In the genomic region with DNA sequence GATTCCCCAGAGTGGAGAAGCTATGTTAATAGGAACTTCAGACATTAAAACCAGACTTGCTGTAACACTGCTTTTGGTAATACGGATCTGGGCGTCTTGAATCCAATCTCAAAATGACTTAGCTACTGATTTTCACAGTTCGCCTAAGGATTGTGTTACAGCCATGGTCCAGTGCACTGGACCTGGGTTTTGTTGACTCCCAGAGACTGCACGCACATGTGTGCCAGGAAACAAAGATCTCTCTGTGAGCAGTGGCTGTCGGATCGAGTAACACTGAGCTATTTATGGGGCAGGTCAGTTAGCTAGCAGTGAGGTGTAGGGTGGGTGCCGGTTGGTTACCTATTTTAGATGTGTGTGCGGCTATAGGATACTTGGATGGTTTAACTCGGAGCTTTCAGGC, we compare ENCODE assay signal across 16 mouse cellular contexts. TPM values are rescaled to one million over a fixed set of nuclear protein-coding genes. Genes with fewer than 3 reads are reported as not detected.
A peak's percentile ranks its signal among the peaks of the same experiment; 100 is the strongest.
DNase-seq lines count a peak whose midpoint lies in the region; ATAC-seq and TF ChIP-seq lines count a peak whose summit lies in the region.
"Had no signal": no experiment of that assay in that cellular context is flagged by ENCODE, and none has a peak within 500 bp of the region (broad histone marks: within the 10 kb centered on the region; RNA-seq: fewer than 3 reads in every experiment).

No protein-coding gene starts in this region.

- no peak overlapping the region for H3K9ac ChIP-seq in hindbrain, embryonic 12.5 days
- H3K9ac ChIP-seq in hindbrain, embryonic 13.5 days = no peak overlapping the region
- H3K9ac ChIP-seq in heart, embryonic 13.5 days = no peak overlapping the region
- no peak overlapping the region for H3K9ac ChIP-seq in kidney, embryonic 15.5 days
- H3K9ac ChIP-seq in limb, embryonic 14.5 days (ENCODE audit: low read depth, low read length, severe bottlenecking) = no peak overlapping the region
- H3K9ac ChIP-seq: lung, embryonic 14.5 days; neural tube, embryonic 15.5 days had no signal

- no peak overlapping the region for H3K4me2 ChIP-seq in hindbrain, embryonic 12.5 days (replicated peaks)
- H3K4me2 ChIP-seq in hindbrain, embryonic 13.5 days = no peak overlapping the region
- peak overlapping the region; percentile 29 for H3K4me2 ChIP-seq in heart, embryonic 13.5 days
- no peak overlapping the region; the same call in 1 of the 2 replicates for H3K4me2 ChIP-seq in kidney, embryonic 15.5 days
- no peak overlapping the region for H3K4me2 ChIP-seq in limb, embryonic 14.5 days (replicated peaks; ENCODE audit: low read depth, low read length, severe bottlenecking)
- H3K4me2 ChIP-seq: lung, embryonic 14.5 days; neural tube, embryonic 15.5 days had no signal

- no peaks in the 10 kb centered on the region for H3K4me1 ChIP-seq in hindbrain, embryonic 12.5 days
- no peaks in the 10 kb centered on the region for H3K4me1 ChIP-seq in hindbrain, embryonic 13.5 days (replicated peaks)
- peaks cover 54% of the 10 kb centered on the region for H3K4me1 ChIP-seq in heart, embryonic 13.5 days
- H3K4me1 ChIP-seq in kidney, embryonic 15.5 days = peaks cover 26% of the 10 kb centered on the region
- H3K4me1 ChIP-seq in limb, embryonic 14.5 days (ENCODE audit: control insufficient read depth, insufficient read depth, low read length) = peaks cover 5% of the 10 kb centered on the region
- H3K4me1 ChIP-seq: neural tube, embryonic 15.5 days had no signal

- 70% methylated on average over 9 of the region's 9 CpGs for WGBS in hindbrain, embryonic 12.5 days
- WGBS in hindbrain, embryonic 13.5 days = 83% methylated on average over 9 of the region's 9 CpGs
- 44% methylated on average over 9 of the region's 9 CpGs for WGBS in heart, embryonic 13.5 days
- 34% methylated on average over 9 of the region's 9 CpGs for WGBS in kidney, embryonic 15.5 days
- 32% methylated on average over 9 of the region's 9 CpGs for WGBS in limb, embryonic 14.5 days

- TF ChIP-seq POLR2A in limb, embryonic 14.5 days (IDR thresholded peaks at IDR 0.05; ENCODE audit: borderline replicate concordance, extremely low read depth, insufficient read depth, insufficient read length) = no peak

- H3K27ac ChIP-seq in hindbrain, embryonic 12.5 days = peak overlapping the region; percentile 52; the same call in 1 of the 2 replicates
- no peak overlapping the region for H3K27ac ChIP-seq in hindbrain, embryonic 13.5 days
- peak overlapping the region; percentile 83 for H3K27ac ChIP-seq in heart, embryonic 13.5 days (replicated peaks)
- H3K27ac ChIP-seq in kidney, embryonic 15.5 days = peak overlapping the region; percentile 76
- H3K27ac ChIP-seq in limb, embryonic 14.5 days (replicated peaks; ENCODE audit: low read depth, low read length) = peak overlapping the region; percentile 56
- H3K27ac ChIP-seq: neural tube, embryonic 15.5 days had no signal

- no peaks in the 10 kb centered on the region for H3K27me3 ChIP-seq in hindbrain, embryonic 12.5 days
- H3K27me3 ChIP-seq in hindbrain, embryonic 13.5 days = no peaks in the 10 kb centered on the region
- no peaks in the 10 kb centered on the region for H3K27me3 ChIP-seq in heart, embryonic 13.5 days (replicated peaks)
- no peaks in the 10 kb centered on the region for H3K27me3 ChIP-seq in kidney, embryonic 15.5 days
- H3K27me3 ChIP-seq in limb, embryonic 14.5 days (ENCODE audit: control insufficient read depth, insufficient read depth, low read length) = no peaks in the 10 kb centered on the region
- H3K27me3 ChIP-seq: neural tube, embryonic 15.5 days had no signal

- ATAC-seq in hindbrain, embryonic 12.5 days (ENCODE audit: low FRiP score) = no peak
- ATAC-seq in hindbrain, embryonic 13.5 days (ENCODE audit: low FRiP score) = no peak
- ATAC-seq in heart, embryonic 13.5 days (ENCODE audit: extremely low read depth, insufficient number of reproducible peaks, low FRiP score, low TSS enrichment) = no peak
- peak; percentile 89 for ATAC-seq in kidney, embryonic 15.5 days (replicated peaks; ENCODE audit: low FRiP score)
- ATAC-seq in limb, embryonic 14.5 days (ENCODE audit: low FRiP score, low read depth) = peak; percentile 66; the same call in 1 of the 2 replicates
- no peak for ATAC-seq in erythroblast, adult 5-6 weeks (replicated peaks; ENCODE audit: low FRiP score, poor library complexity, severe bottlenecking)
- ATAC-seq: intestine, embryonic 16.5 days had no signal

- DNase-seq in limb, embryonic 14.5 days (ENCODE audit: low spot score) = peak; percentile 33
- no peak for DNase-seq in layer of hippocampus, adult 8-10 months (ENCODE audit: low spot score in 2 of 2)
- DNase-seq in liver = no peak
- DNase-seq: adrenal gland, adult 2 months; cerebellum, postnatal 25 days; lung, embryonic 14.5 days; right cerebral cortex, adult 18-20 months had no signal

- H3K36me3 ChIP-seq in hindbrain, embryonic 12.5 days = no peaks in the 10 kb centered on the region
- H3K36me3 ChIP-seq in hindbrain, embryonic 13.5 days = no peaks in the 10 kb centered on the region
- H3K36me3 ChIP-seq in heart, embryonic 13.5 days = peaks cover 28% of the 10 kb centered on the region
- H3K36me3 ChIP-seq in kidney, embryonic 15.5 days = peaks cover under 1% of the 10 kb centered on the region; the same call in 1 of the 2 replicates
- no peaks in the 10 kb centered on the region for H3K36me3 ChIP-seq in limb, embryonic 14.5 days (ENCODE audit: control insufficient read depth, insufficient read depth, low read length)
- H3K36me3 ChIP-seq: neural tube, embryonic 15.5 days had no signal

- 0 out of 2 replicates have a peak, but pooled peaks cover 4% of the 10 kb centered on the region for H3K9me3 ChIP-seq in hindbrain, embryonic 12.5 days (replicated peaks)
- no peaks in the 10 kb centered on the region for H3K9me3 ChIP-seq in hindbrain, embryonic 13.5 days
- H3K9me3 ChIP-seq in heart, embryonic 13.5 days = no peaks in the 10 kb centered on the region; the same call in 1 of the 2 replicates
- no peaks in the 10 kb centered on the region for H3K9me3 ChIP-seq in kidney, embryonic 15.5 days (replicated peaks)
- no peaks in the 10 kb centered on the region for H3K9me3 ChIP-seq in limb, embryonic 14.5 days (ENCODE audit: control insufficient read depth, low read length)
- H3K9me3 ChIP-seq: neural tube, embryonic 15.5 days had no signal

- no peak overlapping the region for H3K4me3 ChIP-seq in hindbrain, embryonic 12.5 days
- no peak overlapping the region for H3K4me3 ChIP-seq in hindbrain, embryonic 13.5 days
- H3K4me3 ChIP-seq in heart, embryonic 13.5 days = no peak overlapping the region
- H3K4me3 ChIP-seq in kidney, embryonic 15.5 days (replicated peaks) = no peak overlapping the region
- no peak overlapping the region for H3K4me3 ChIP-seq in limb, embryonic 14.5 days (replicated peaks; ENCODE audit: low read length)
- H3K4me3 ChIP-seq: neural tube, embryonic 15.5 days had no signal

RNA-seq across cellular contexts. Expression of a gene that starts 39.8 kb away (rescaled TPM):
- 4.4 and 4.7 TPM in 2 replicates for polyA plus RNA-seq in hindbrain, embryonic 12.5 days (2016; fragmentation: Nextera tagmentation; extraction: Ambion mirVana)
- polyA plus RNA-seq in hindbrain, embryonic 13.5 days (2015; fragmentation: Nextera tagmentation; extraction: Ambion mirVana) = 3.8 and 5.9 TPM in 2 replicates
- polyA plus RNA-seq in heart, embryonic 13.5 days (2015; fragmentation: Nextera tagmentation; extraction: Ambion mirVana) = 6.0 and 7.2 TPM in 2 replicates
- polyA plus RNA-seq in kidney, embryonic 15.5 days (2015; fragmentation: Nextera tagmentation; extraction: Ambion mirVana) = 6.7 and 7.9 TPM in 2 replicates
- 12.1 and 14.0 TPM in 2 replicates for polyA plus RNA-seq in limb, embryonic 14.5 days (2012; rRNA removed)
- 3.7 and 5.7 TPM in 2 replicates for polyA plus RNA-seq in limb, embryonic 14.5 days (2014; fragmentation: Nextera tagmentation; extraction: Ambion mirVana)
- total RNA-seq in layer of hippocampus, adult 8-10 months (2022) = 1 to 10 TPM; 6.2 to 7.7 (median 6.9) TPM
- 1.5 and 1.7 TPM in 2 replicates for total RNA-seq in erythroblast, adult 5-6 weeks (2015; ENCODE audit: low replicate concordance)
- 1.4 and 2.3 TPM in 2 replicates for total RNA-seq in erythroblast, adult 5-6 weeks (2017; ENCODE audit: low replicate concordance)

RNA-seq across cellular contexts. Expression of a gene that starts 40.0 kb away (rescaled TPM):
- polyA plus RNA-seq in hindbrain, embryonic 12.5 days (2016; fragmentation: Nextera tagmentation; extraction: Ambion mirVana) = 17.3 and 20.5 TPM in 2 replicates
- polyA plus RNA-seq in hindbrain, embryonic 13.5 days (2015; fragmentation: Nextera tagmentation; extraction: Ambion mirVana) = 14.1 and 15.7 TPM in 2 replicates
- polyA plus RNA-seq in heart, embryonic 13.5 days (2015; fragmentation: Nextera tagmentation; extraction: Ambion mirVana) = 24.3 and 27.0 TPM in 2 replicates
- 19.6 and 19.9 TPM in 2 replicates for polyA plus RNA-seq in kidney, embryonic 15.5 days (2015; fragmentation: Nextera tagmentation; extraction: Ambion mirVana)
- 24.4 and 27.0 TPM in 2 replicates for polyA plus RNA-seq in limb, embryonic 14.5 days (2012; rRNA removed)
- 21.9 and 22.1 TPM in 2 replicates for polyA plus RNA-seq in limb, embryonic 14.5 days (2014; fragmentation: Nextera tagmentation; extraction: Ambion mirVana)
- total RNA-seq in layer of hippocampus, adult 8-10 months (2022) = 10 to 100 TPM; 13.3 to 18.4 (median 15.6) TPM
- total RNA-seq in erythroblast, adult 5-6 weeks (2015; ENCODE audit: low replicate concordance) = 6.9 and 14.8 TPM in 2 replicates
- total RNA-seq in erythroblast, adult 5-6 weeks (2017; ENCODE audit: low replicate concordance) = 6.7 and 10.3 TPM in 2 replicates

RNA-seq across cellular contexts. Expression of a gene that starts 47.8 kb away (rescaled TPM):
- polyA plus RNA-seq in hindbrain, embryonic 12.5 days (2016; fragmentation: Nextera tagmentation; extraction: Ambion mirVana) = not detected in 2 replicates
- polyA plus RNA-seq in hindbrain, embryonic 13.5 days (2015; fragmentation: Nextera tagmentation; extraction: Ambion mirVana) = 0.42 TPM in 1 of 2 replicates, not detected in the other
- polyA plus RNA-seq in heart, embryonic 13.5 days (2015; fragmentation: Nextera tagmentation; extraction: Ambion mirVana) = not detected in 2 replicates
- polyA plus RNA-seq in kidney, embryonic 15.5 days (2015; fragmentation: Nextera tagmentation; extraction: Ambion mirVana) = not detected in 2 replicates
- not detected in 2 replicates for polyA plus RNA-seq in limb, embryonic 14.5 days (2012; rRNA removed)
- not detected in 2 replicates for polyA plus RNA-seq in limb, embryonic 14.5 days (2014; fragmentation: Nextera tagmentation; extraction: Ambion mirVana)
- total RNA-seq in layer of hippocampus, adult 8-10 months (2022) = not detected
- total RNA-seq in erythroblast, adult 5-6 weeks (2015; ENCODE audit: low replicate concordance) = not detected in 2 replicates
- total RNA-seq in erythroblast, adult 5-6 weeks (2017; ENCODE audit: low replicate concordance) = not detected in 2 replicates
- total RNA-seq: adrenal gland, adult 2 months; left cerebral cortex, postnatal 14 days; megakaryocyte progenitor cell, adult 5-6 weeks had no signal
- polyA plus RNA-seq: adrenal gland, adult 2 months; intestine, embryonic 16.5 days; lung, embryonic 14.5 days had no signal

RNA-seq across cellular contexts. Expression of a gene that starts 48.6 kb away (rescaled TPM):
- 1.4 and 2.8 TPM in 2 replicates for polyA plus RNA-seq in hindbrain, embryonic 12.5 days (2016; fragmentation: Nextera tagmentation; extraction: Ambion mirVana)
- polyA plus RNA-seq in hindbrain, embryonic 13.5 days (2015; fragmentation: Nextera tagmentation; extraction: Ambion mirVana) = 2.1 and 2.3 TPM in 2 replicates
- polyA plus RNA-seq in heart, embryonic 13.5 days (2015; fragmentation: Nextera tagmentation; extraction: Ambion mirVana) = 5.2 and 5.9 TPM in 2 replicates
- polyA plus RNA-seq in kidney, embryonic 15.5 days (2015; fragmentation: Nextera tagmentation; extraction: Ambion mirVana) = 3.1 and 3.7 TPM in 2 replicates
- 8.0 and 11.3 TPM in 2 replicates for polyA plus RNA-seq in limb, embryonic 14.5 days (2012; rRNA removed)
- polyA plus RNA-seq in limb, embryonic 14.5 days (2014; fragmentation: Nextera tagmentation; extraction: Ambion mirVana) = 5.3 and 7.8 TPM in 2 replicates
- 1 to 10 TPM; 2.5 to 3.8 (median 2.8) TPM for total RNA-seq in layer of hippocampus, adult 8-10 months (2022)
- total RNA-seq in erythroblast, adult 5-6 weeks (2015; ENCODE audit: low replicate concordance) = 4.8 and 7.3 TPM in 2 replicates
- total RNA-seq in erythroblast, adult 5-6 weeks (2017; ENCODE audit: low replicate concordance) = 5.7 and 6.5 TPM in 2 replicates

RNA-seq across cellular contexts. Expression of a gene that starts 50.8 kb away (rescaled TPM):
- 6.0 and 6.2 TPM in 2 replicates for polyA plus RNA-seq in hindbrain, embryonic 12.5 days (2016; fragmentation: Nextera tagmentation; extraction: Ambion mirVana)
- 7.4 and 7.5 TPM in 2 replicates for polyA plus RNA-seq in hindbrain, embryonic 13.5 days (2015; fragmentation: Nextera tagmentation; extraction: Ambion mirVana)
- not detected in 2 replicates for polyA plus RNA-seq in heart, embryonic 13.5 days (2015; fragmentation: Nextera tagmentation; extraction: Ambion mirVana)
- polyA plus RNA-seq in kidney, embryonic 15.5 days (2015; fragmentation: Nextera tagmentation; extraction: Ambion mirVana) = 0.10 TPM in 1 of 2 replicates, not detected in the other
- polyA plus RNA-seq in limb, embryonic 14.5 days (2012; rRNA removed) = 0.09 TPM in 2 replicates
- not detected in 2 replicates for polyA plus RNA-seq in limb, embryonic 14.5 days (2014; fragmentation: Nextera tagmentation; extraction: Ambion mirVana)
- 1 to 10 TPM; 2.3 to 3.4 (median 2.7) TPM for total RNA-seq in layer of hippocampus, adult 8-10 months (2022)
- total RNA-seq in erythroblast, adult 5-6 weeks (2015; ENCODE audit: low replicate concordance) = not detected in 2 replicates
- total RNA-seq in erythroblast, adult 5-6 weeks (2017; ENCODE audit: low replicate concordance) = not detected in 2 replicates
- total RNA-seq: megakaryocyte progenitor cell, adult 5-6 weeks had no signal
- polyA plus RNA-seq: lung, embryonic 14.5 days had no signal

Comparison
In these comparisons a context has a peak if more than half of its experiments do, and no peak if none do; other contexts are left out.
1. ATAC-seq: peak in kidney, embryonic 15.5 days (single experiment) and limb, embryonic 14.5 days (single experiment); none in hindbrain, embryonic 12.5 days (single experiment), hindbrain, embryonic 13.5 days (single experiment), heart, embryonic 13.5 days (single experiment) and erythroblast, adult 5-6 weeks (single experiment).